Mouse (Mus musculus) myocyte (in vitro differentiated cells): Measurements from ENCODE around the gene Tspo. TPM values are rescaled to one million over a fixed set of nuclear protein-coding genes. Genes with fewer than 3 reads are reported as not detected.

Experiments
- H3K27me3 ChIP-seq: one replicate; pipeline ENCODE4 v1.6.1; 2011; ENCODE audit not compliant: control insufficient read depth, insufficient read depth, insufficient read length
- H3K36me3 ChIP-seq: one replicate; pipeline ENCODE4 v1.6.1; 2011; ENCODE audit not compliant: control insufficient read depth, insufficient read depth
- H3K4me2 ChIP-seq: one replicate; pipeline ENCODE4 v1.6.1; 2011; ENCODE audit warnings: low read depth, control low read depth
- H3K4me3 ChIP-seq: one replicate; pipeline ENCODE4 v1.5.1; 2011; ENCODE audit warnings: mild to moderate bottlenecking, control low read depth, moderate library complexity
- H3K79me2 ChIP-seq: one replicate; pipeline ENCODE4 v1.6.1; 2011; ENCODE audit not compliant: control insufficient read depth, insufficient read depth
- H3ac ChIP-seq: one replicate; pipeline ENCODE4 v1.6.1; 2011; ENCODE audit not compliant: control insufficient read depth, insufficient read length
- CEBPB ChIP-seq: IDR thresholded peaks from 2 replicates; pipeline ENCODE4 v1.6.1; 2011; ENCODE audit warnings: mild to moderate bottlenecking, moderate library complexity; ENCODE audit not compliant: poor library complexity, insufficient read depth, severe bottlenecking
- E2F4 ChIP-seq: IDR thresholded peaks from one replicate; pipeline ENCODE4 v1.6.1; 2011; ENCODE audit warnings: mild to moderate bottlenecking, control low read depth, moderate library complexity; ENCODE audit not compliant: insufficient read depth
- MAX ChIP-seq: IDR thresholded peaks from one replicate; pipeline ENCODE4 v1.6.1; 2011; ENCODE audit warnings: low read depth, mild to moderate bottlenecking, control low read depth
- MYOD1 ChIP-seq, 3 experiments: IDR thresholded peaks; one replicate each; pipeline ENCODE4 v1.6.1; 2011; ENCODE audit warnings: control low read depth in 2 of 3, low read depth in 2 of 3, mild to moderate bottlenecking in 2 of 3, moderate library complexity in 1 of 3; ENCODE audit not compliant: insufficient read length in 2 of 3, control insufficient read depth in 1 of 3
- MYOG ChIP-seq, 3 experiments: IDR thresholded peaks; one replicate each; pipeline ENCODE4 v1.6.1; 2011; ENCODE audit warnings: control low read depth in 2 of 3, low read depth in 2 of 3, mild to moderate bottlenecking in 2 of 3; ENCODE audit not compliant: insufficient read length in 2 of 3, control insufficient read depth in 1 of 3, insufficient read depth in 1 of 3
- POLR2A ChIP-seq: IDR thresholded peaks from one replicate; pipeline ENCODE4 v1.6.1; 2011; ENCODE audit warnings: low read depth, mild to moderate bottlenecking, control low read depth, moderate library complexity; ENCODE audit not compliant: insufficient read length
- POLR2AphosphoS2 ChIP-seq: IDR thresholded peaks from one replicate; pipeline ENCODE4 v1.6.1; 2011; ENCODE audit warnings: low read depth, control low read depth; ENCODE audit not compliant: insufficient read length
- REST ChIP-seq: IDR thresholded peaks from one replicate; pipeline ENCODE4 v1.6.1; 2011; ENCODE audit warnings: mild to moderate bottlenecking, control low read depth, moderate library complexity; ENCODE audit not compliant: insufficient read depth, insufficient read length
- SRF ChIP-seq: IDR thresholded peaks from one replicate; pipeline ENCODE4 v1.6.1; 2011; ENCODE audit warnings: low read depth; ENCODE audit not compliant: control insufficient read depth, insufficient read length
- TCF12 ChIP-seq: IDR thresholded peaks from one replicate; pipeline ENCODE4 v1.6.1; 2011; ENCODE audit warnings: mild to moderate bottlenecking, control low read depth; ENCODE audit not compliant: poor library complexity, insufficient read depth, severe bottlenecking
- TCF3 ChIP-seq: IDR thresholded peaks from one replicate; pipeline ENCODE4 v1.6.1; 2011; ENCODE audit warnings: low read depth, control low read depth; ENCODE audit not compliant: insufficient read length
- USF1 ChIP-seq: IDR thresholded peaks from one replicate; pipeline ENCODE4 v1.6.1; 2011; ENCODE audit warnings: low read depth, mild to moderate bottlenecking, control low read depth, moderate library complexity
- polyA plus RNA-seq: library from polyadenylated mRNA; unstranded; fragments of >200 nt; fragmentation: generic; extraction: Trizol; gene quantifications from one replicate; pipeline ENCODE4 v1.2.1, GENCODE M21; 2012; ENCODE audit warnings: missing spikeins

Tspo gene
- polyA plus RNA-seq, 1 experiment, result 937 TPM

- Histone ChIP-seq H3K27me3 (no peaks in the 10 kb centered on the region), H3K4me2 (no peak overlapping the region), H3K79me2 (no peaks in the 10 kb centered on the region), H3K4me3 (no peak overlapping the region), H3K36me3 (no peaks in the 10 kb centered on the region), H3ac (no peak overlapping the region)
- TF ChIP-seq TCF12 (no peak), E2F4 (no peak), POLR2A (no peak), TCF3 (no peak), MYOG (IDR thresholded peaks at IDR 0.05; ENCODE audit: control insufficient read depth in 1 of 3, insufficient read depth in 1 of 3, insufficient read length in 2 of 3, low read depth in 2 of 3) (peak in 1 of 3 experiments; percentile 61), POLR2AphosphoS2 (no peak), MYOD1 (IDR thresholded peaks at IDR 0.05; ENCODE audit: control insufficient read depth in 1 of 3, insufficient read length in 2 of 3, low read depth in 2 of 3) (peak in 2 of 3 experiments; percentile 22 to 55), USF1 (no peak), SRF (no peak), CEBPB (no peak), MAX (no peak)
These were observed 39.1 kb downstream of the Tspo start for GRCm38 (mm10) chr15:83602372-83603045.

DNA sequence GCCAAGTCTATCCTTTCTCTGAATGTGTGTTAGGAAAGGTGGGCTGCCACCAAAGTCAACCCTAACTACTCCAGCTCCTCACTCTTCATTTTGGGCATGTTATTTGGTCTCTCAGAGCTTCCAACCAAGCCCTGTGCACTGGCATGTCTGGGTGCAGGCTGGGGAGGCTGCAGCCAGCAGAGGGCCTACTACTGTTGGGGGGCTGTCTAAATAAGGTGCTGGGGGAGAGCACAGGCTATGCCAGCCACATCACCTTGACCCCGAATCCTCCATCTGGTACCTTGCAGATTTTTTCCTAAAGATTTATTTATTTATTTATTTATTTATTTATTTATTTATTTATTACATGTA is 39.6 kb downstream of the Tspo start:
- no peaks in the 10 kb centered on the region for H3K79me2 ChIP-seq
- TF ChIP-seq TCF12 (no peak), E2F4 (no peak)
- no peak overlapping the region for H3K4me3 ChIP-seq
- H3K27me3 ChIP-seq, result peaks cover 5% of the 10 kb centered on the region
- H3K4me2 ChIP-seq, result no peak overlapping the region
- H3ac ChIP-seq, result no peak overlapping the region
- no peaks in the 10 kb centered on the region for H3K36me3 ChIP-seq

GRCm38 (mm10) chr15:83603426-83603825 is 40.0 kb downstream of the Tspo start:
- H3K4me3 ChIP-seq, result no peak overlapping the region
- TF ChIP-seq REST, result no peak
- TF ChIP-seq TCF12, result no peak
- TF ChIP-seq USF1, result no peak
- TF ChIP-seq CEBPB, result no peak

DNA sequence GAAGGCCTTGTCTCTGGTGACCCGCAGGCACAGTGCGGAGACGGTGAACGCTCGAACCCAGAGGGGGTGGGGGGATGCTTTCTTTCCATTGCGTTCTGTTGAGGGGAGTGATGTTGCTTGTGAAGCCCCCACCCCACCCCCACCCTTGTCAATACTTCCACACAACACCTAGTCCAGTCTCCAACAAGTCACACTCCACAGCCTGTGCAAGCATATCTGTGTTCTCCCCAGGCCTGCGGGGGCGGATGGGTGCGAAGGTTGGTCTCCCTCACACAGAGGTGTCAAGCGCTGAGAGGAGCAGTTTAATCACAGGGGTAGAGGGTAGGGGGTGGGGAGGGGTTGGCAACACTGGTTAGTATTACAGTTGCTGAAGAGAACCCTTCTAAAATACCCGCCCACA is 42.8 kb downstream of the Tspo start:
- no peaks in the 10 kb centered on the region for H3K79me2 ChIP-seq
- H3K4me3 ChIP-seq, result no peak overlapping the region
- TF ChIP-seq USF1 (no peak), MYOG (IDR thresholded peaks at IDR 0.05; ENCODE audit: control insufficient read depth in 1 of 3, insufficient read depth in 1 of 3, insufficient read length in 2 of 3, low read depth in 2 of 3) (no peak), SRF (no peak), POLR2A (no peak), CEBPB (no peak), MAX (no peak), MYOD1 (IDR thresholded peaks at IDR 0.05; ENCODE audit: control insufficient read depth in 1 of 3, insufficient read length in 2 of 3, low read depth in 2 of 3) (no peak), POLR2AphosphoS2 (no peak), TCF12 (no peak), E2F4 (no peak), REST (no peak), TCF3 (no peak)
- H3K27me3 ChIP-seq, result peaks cover 30% of the 10 kb centered on the region
- no peak overlapping the region for H3ac ChIP-seq
- no peak overlapping the region for H3K4me2 ChIP-seq
- no peaks in the 10 kb centered on the region for H3K36me3 ChIP-seq

More at GRCm38 (mm10) chr15:83603426-83603825, 40.0 kb downstream of the Tspo start:
- Histone ChIP-seq H3ac (no peak overlapping the region), H3K79me2 (no peaks in the 10 kb centered on the region), H3K4me2 (no peak overlapping the region), H3K36me3 (no peaks in the 10 kb centered on the region), H3K27me3 (peaks cover 9% of the 10 kb centered on the region)

DNA sequence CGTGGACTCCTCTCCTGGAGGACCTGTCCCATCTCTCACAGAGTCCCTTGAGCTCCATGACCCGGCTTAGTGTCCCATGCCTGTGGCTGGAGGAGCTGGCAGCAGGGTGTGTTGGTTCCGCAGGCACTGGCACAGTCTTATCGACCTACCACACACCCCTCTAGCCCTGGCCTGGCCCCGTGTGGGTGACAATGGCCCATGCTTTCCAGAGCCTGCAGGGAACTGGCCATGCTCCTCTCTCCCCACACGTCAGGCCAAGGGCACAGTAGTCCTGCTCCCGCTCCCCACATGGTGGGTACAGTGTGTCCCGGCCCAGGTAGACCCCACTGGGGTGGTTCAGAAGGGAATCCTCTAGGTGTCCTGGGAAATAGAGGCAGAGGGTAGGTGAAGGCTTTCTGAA is 43.3 kb downstream of the Tspo start:
- no peak for TF ChIP-seq REST
- no peak for TF ChIP-seq TCF3
- no peak for TF ChIP-seq USF1
- Histone ChIP-seq H3K79me2 (no peaks in the 10 kb centered on the region), H3K27me3 (peaks cover 31% of the 10 kb centered on the region), H3K4me3 (no peak overlapping the region), H3K4me2 (peak overlapping the region; percentile 12), H3K36me3 (no peaks in the 10 kb centered on the region), H3ac (no peak overlapping the region)
